Mouse (Mus musculus) kidney, postnatal 25 days (tissue): Measurements from ENCODE around the gene Olfr1166.
"Not testable (repeated sequence)": the region's sequence is repeated elsewhere in the genome, so short reads cannot be mapped to it uniquely, and the experiment has no call there.

Source experiments
- DNase-seq, 2 experiments: peaks; one replicate each; pipeline ENCODE4 v3.0.0; 2021; ENCODE audit warnings: mixed read lengths in 2 of 2

Olfr1166 gene

DNA sequence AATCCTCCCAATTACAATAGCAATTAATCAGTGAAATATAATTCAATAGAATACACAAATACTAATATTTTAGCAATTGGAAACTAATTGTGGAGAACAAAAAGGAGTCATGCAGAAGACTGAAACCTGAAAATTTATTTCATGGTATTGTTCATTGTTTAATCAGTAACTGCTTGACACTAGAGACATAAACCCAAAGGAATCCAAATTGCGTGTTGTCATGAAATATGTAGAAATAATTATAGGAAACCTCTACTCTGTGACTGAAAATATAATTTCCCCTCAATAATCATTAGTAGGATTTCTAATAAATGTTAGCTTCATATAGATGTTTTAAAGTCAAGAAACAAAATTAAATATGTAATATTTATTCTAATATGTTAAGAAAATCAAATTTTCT is at the start of gene Olfr1166:
Gene Olfr1166 (minus strand): TSS at position 101 of the 400 bp plus-strand sequence.
- DNase-seq, result no peak

DNA sequence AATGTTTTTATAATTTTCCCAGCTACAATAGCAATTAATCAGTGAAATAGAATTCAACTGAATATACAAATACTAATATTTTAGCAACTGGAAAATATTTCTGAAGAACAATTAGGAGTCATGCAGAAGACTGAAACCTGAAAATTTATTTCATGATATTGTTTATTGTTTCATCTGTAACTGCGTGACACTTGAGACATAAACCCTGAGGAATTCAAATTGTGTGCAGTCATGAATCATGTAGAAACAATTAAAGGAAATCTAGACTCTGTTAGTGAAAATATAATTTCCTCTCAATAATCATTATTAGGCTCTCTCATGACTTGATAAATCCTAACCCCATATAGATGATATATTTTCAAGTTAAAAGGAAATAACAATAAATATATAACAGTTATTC is 27.0 kb upstream of the Olfr1166 start, which contains the start of gene Olfr1167:
Gene Olfr1167 (minus strand): TSS at position 101 of the 400 bp plus-strand sequence.
- DNase-seq, result not testable (repeated sequence)

DNA sequence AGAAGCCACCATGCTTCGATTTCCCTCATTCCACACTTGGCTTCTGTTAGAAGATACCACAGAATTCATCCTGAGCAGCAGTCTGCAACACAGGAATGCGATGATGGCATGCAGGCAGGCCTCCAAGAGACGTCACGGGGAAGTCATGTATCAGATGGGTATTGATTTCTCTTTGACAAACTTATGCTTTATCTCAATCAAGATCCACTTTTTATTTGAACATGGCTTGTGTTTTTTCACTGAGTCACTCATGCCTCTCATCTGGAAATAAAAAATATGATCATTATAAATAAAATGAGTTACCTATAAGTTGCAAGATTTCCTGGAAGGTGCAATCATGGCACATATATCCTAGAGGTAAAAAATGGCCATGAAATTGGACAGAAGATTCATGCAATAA is 34.2 kb downstream of the Olfr1166 start, which contains the start of gene Olfr1164:
Gene Olfr1164 (minus strand): TSS at position 101 of the 400 bp plus-strand sequence.
- DNase-seq, result no peak
